7 mouse cellular contexts compared by ENCODE assay signal in the genomic region with DNA sequence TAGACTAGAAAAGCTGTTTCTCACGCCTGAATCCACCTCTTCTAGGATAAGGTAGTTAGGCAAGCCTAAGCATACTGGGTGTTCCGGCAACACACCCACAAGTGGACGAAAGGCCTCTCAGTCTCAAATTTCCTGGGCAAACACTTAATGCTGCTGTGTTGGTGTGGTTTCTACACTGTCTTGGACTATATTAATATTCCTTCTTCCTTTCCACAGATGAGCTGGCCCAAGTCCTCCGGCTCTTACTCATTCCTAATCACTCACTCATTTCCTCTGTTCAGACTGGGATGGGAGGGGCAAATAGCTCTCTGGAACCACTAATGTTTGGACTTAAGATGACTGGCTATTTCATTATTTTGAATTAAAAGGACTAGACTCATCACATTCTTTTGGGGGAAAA.
DNase-seq lines count a peak whose midpoint lies in the region; ATAC-seq lines count a peak whose summit lies in the region.

No protein-coding gene starts in this region.

- no peaks in the 10 kb centered on the region for H3K9me3 ChIP-seq in heart, embryonic 12.5 days (replicated peaks)
- no peaks in the 10 kb centered on the region for H3K9me3 ChIP-seq in limb, embryonic 15.5 days

- H3K9ac ChIP-seq in heart, embryonic 12.5 days, result no peak overlapping the region
- no peak overlapping the region for H3K9ac ChIP-seq in limb, embryonic 15.5 days

- no peaks in the 10 kb centered on the region for H3K36me3 ChIP-seq in heart, embryonic 12.5 days
- no peaks in the 10 kb centered on the region for H3K36me3 ChIP-seq in limb, embryonic 15.5 days

- peaks cover 24% of the 10 kb centered on the region for H3K4me1 ChIP-seq in heart, embryonic 12.5 days (replicated peaks)
- peaks cover 11% of the 10 kb centered on the region for H3K4me1 ChIP-seq in limb, embryonic 15.5 days

- H3K4me3 ChIP-seq in heart, embryonic 12.5 days, result no peak overlapping the region
- H3K4me3 ChIP-seq in limb, embryonic 15.5 days, result no peak overlapping the region

- H3K4me2 ChIP-seq in heart, embryonic 12.5 days, result no peak overlapping the region
- no peak overlapping the region for H3K4me2 ChIP-seq in limb, embryonic 15.5 days

- H3K27me3 ChIP-seq in heart, embryonic 12.5 days (replicated peaks), result no peaks in the 10 kb centered on the region
- no peaks in the 10 kb centered on the region for H3K27me3 ChIP-seq in limb, embryonic 15.5 days

- 54% methylated on average over 4 of the region's 4 CpGs for WGBS in heart, embryonic 12.5 days
- WGBS in limb, embryonic 15.5 days, result 45% methylated on average over 4 of the region's 4 CpGs

- H3K27ac ChIP-seq in heart, embryonic 12.5 days (ENCODE audit: poor library complexity, severe bottlenecking), result peak overlapping the region; percentile 68
- H3K27ac ChIP-seq in limb, embryonic 15.5 days, result peak overlapping the region; percentile 68

- DNase-seq in 3T3-L1 (ENCODE audit: low read depth, low spot score), result peak; percentile 98
- DNase-seq in MN1 (ENCODE audit: low spot score), result peak; percentile 38
- no peak for DNase-seq in frontal cortex, postnatal 10 days (ENCODE audit: low spot score in 2 of 2)
- DNase-seq in left cerebral cortex, adult 11 months (ENCODE audit: low spot score), result no peak
- no peak for DNase-seq in right cerebral cortex, postnatal 10 days (ENCODE audit: low spot score in 2 of 2)

- peak; percentile 56; the same call in 1 of the 2 replicates for ATAC-seq in heart, embryonic 12.5 days (ENCODE audit: insufficient number of reproducible peaks, low FRiP score)
- ATAC-seq in limb, embryonic 15.5 days (ENCODE audit: insufficient number of reproducible peaks, low FRiP score, low TSS enrichment, low read depth), result 0 out of 2 replicates have a peak, but pooled peaks have one; percentile 58

Comparison
In these comparisons a context has a peak if more than half of its experiments do, and no peak if none do; other contexts are left out.
1. DNase-seq: peak in 3T3-L1 (single experiment) and MN1 (single experiment); none in frontal cortex, postnatal 10 days (0 of 2), left cerebral cortex, adult 11 months (single experiment) and right cerebral cortex, postnatal 10 days (0 of 2).